Mouse (Mus musculus): ENCODE measurements around the gene Phactr3.
"Not testable (repeated sequence)": the region's sequence is repeated elsewhere in the genome, so short reads cannot be mapped to it uniquely, and the experiment has no call there.

Phactr3 gene

GRCm38 (mm10) chr2:178327466-178328040 lies 208.8 kb downstream of the Phactr3 start:
- DNase-seq (ENCODE audit: low read depth, low spot score) = peak; percentile 5

GRCm38 (mm10) chr2:178329551-178329950 lies 210.8 kb downstream of the Phactr3 start:
- DNase-seq (ENCODE audit: low read depth, low spot score) = no peak

- no peak for DNase-seq (ENCODE audit: low read depth, low spot score)
Observed at GRCm38 (mm10) chr2:178329986-178330385, 211.2 kb downstream of the Phactr3 start.

GRCm38 (mm10) chr2:178337878-178338277 lies 219.1 kb downstream of the Phactr3 start:
- DNase-seq (ENCODE audit: low read depth, low spot score) = no peak

- DNase-seq (ENCODE audit: low read depth, low spot score) = no peak
Observed at GRCm38 (mm10) chr2:178339044-178339443, 220.3 kb downstream of the Phactr3 start.

GRCm38 (mm10) chr2:178342105-178342504 lies 223.3 kb downstream of the Phactr3 start:
- not testable (repeated sequence) for DNase-seq (ENCODE audit: low read depth, low spot score)

- DNase-seq (ENCODE audit: low read depth, low spot score) = no peak
Observed at GRCm38 (mm10) chr2:178342597-178342996, 223.8 kb downstream of the Phactr3 start.
